Mouse (Mus musculus): ENCODE results near the gene Smchd1.
A peak's percentile ranks its signal among the peaks of the same experiment; 100 is the strongest.
"Not testable (repeated sequence)": the region's sequence is repeated elsewhere in the genome, so short reads cannot be mapped to it uniquely, and the experiment has no call there.

Smchd1 gene

DNA sequence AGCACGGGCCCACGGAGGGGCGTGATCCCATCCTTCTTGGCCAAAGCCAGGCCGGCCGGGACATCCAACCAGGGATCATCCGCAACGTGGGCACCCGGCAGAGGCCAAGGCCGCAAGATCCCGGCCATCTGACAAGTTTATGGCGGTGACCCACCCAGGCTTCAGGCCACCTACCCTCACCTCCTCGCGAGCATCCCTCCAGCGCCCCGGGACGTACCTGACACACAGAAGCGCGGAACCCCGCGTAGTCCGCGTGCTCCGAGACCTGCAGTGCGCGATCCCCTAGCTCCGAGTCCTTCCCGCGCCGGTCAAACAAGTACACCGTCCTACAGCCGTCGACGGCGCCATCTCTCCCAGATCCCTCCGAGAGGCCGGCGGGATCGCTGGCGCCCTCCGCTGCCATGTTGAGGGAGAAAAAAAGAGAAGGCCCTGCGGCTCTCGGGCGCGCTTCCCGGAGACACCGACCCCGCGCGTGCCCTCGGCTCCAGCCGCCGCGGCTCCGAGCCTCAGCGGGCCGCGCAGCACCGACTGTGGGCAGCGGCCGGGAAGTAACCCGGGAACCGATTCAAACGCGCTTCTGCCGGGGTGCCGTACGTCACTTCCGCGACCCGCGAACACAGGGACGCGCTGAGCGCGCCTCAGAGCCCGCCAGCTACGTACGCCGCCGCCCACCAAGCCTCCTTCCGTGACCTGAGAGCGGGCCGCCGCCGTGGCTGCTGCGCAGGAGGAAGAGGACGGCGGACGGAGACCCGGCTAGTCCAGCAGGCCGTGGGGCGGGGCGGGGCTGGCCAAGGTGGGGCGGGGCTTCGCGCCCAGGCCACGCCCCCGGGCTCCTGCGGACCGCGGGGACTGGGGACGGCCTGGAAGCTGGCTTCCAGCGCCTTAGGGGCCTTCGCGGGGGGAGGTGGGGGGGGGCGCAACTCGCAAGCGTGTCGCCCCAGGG is at the start of gene Smchd1:
Gene Smchd1, minus strand, starts transcription at position 582 of the 943 bp plus-strand sequence.
- DNase-seq (ENCODE audit: low read depth, low spot score): peak; percentile 96

GRCm38 (mm10) chr17:71510297-71510696 is 35.2 kb upstream of the Smchd1 start:
- no peak for DNase-seq (ENCODE audit: low read depth, low spot score)

- DNase-seq (ENCODE audit: low read depth, low spot score): no peak
These were observed 31.7 kb upstream of the Smchd1 start for GRCm38 (mm10) chr17:71506832-71507231.

DNA sequence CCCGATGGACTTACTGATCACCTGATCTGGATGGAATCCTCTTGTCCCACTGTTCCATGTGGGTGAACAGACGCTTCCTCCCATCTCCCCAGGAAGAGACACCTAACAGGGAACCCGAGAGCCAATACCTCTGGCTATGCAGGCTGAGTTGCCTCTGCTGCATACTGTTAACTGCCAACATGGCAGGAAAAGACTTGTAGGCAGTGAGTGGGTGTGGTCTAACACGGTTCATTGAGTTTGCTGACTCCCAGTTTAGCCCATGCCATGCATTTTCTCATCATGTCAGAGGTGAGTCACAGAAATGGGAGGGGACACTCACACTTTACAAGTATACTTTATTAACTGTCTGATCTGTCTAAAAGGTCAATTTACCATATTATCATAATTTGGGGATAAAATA is 20.6 kb upstream of the Smchd1 start:
- DNase-seq (ENCODE audit: low read depth, low spot score): no peak

GRCm38 (mm10) chr17:71491332-71491686 is 16.2 kb upstream of the Smchd1 start:
- no peak for DNase-seq (ENCODE audit: low read depth, low spot score)

DNA sequence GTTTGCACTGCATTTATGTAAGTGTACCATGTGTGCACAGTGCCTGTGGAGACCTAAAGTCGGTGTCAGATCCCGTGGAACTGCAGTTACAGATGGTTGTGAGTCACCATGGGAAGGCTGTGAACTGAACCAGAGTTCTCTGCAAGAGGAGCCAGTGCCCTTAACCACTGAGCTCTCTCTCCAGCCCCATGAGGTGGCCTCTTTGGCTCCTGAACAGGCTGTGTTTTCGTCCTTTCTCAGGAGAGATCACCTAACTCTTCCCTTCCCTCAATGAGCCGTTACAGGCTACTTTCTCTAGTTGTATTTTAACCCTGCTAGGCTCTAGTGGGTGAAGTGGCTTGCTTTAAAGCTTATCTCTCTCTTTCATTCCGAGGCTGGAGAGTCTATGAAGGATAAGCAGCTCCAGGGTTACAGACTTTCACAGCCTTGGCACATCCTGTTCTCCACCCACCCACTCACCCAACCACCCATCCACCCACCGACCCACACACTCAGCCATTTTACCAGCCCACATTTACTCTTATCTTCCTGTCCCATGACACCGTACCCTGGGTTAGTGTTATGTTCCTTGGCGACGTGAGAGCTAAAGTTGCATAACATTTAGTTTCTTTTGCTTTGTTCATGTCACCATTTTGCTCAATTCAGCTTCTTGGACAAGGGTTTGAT is 15.7 kb upstream of the Smchd1 start:
- peak; percentile 85 for DNase-seq (ENCODE audit: low read depth, low spot score)

- DNase-seq (ENCODE audit: low read depth, low spot score): peak; percentile 30
These were observed 14.7 kb upstream of the Smchd1 start for GRCm38 (mm10) chr17:71489703-71490461.

DNA sequence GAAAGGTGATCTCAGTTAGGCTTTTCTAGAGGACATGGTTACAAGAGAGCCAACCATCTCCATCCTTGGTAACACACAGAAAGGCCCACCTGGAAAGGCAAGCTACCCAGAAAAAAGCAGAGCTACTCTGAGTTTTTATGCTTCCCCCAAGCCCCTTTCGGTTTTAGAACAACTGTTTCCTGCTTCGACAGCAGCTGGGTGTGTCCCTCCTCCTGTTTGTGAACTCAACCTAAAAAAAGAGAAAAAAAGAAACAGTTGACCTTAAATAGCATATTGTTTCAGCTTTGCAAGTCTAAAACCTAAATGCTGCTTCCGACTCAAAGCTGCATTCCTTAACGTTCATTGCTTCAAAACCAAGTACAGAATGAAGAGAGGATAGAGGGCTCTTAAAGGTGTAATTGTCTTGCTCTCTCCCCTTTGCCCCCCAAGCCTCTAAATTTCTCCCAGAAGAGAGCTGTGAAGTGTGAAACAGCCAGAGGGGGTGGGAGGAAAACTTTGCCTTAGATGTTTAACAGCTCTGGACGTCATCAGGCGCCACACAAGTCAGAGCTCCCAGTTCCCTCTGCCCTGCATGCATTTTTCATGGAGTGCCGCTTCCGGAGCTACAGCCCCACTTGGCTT is 11.2 kb upstream of the Smchd1 start:
- peak; percentile 86 for DNase-seq (ENCODE audit: low read depth, low spot score)

- DNase-seq (ENCODE audit: low read depth, low spot score): peak; percentile 87
These were observed 10.7 kb upstream of the Smchd1 start for GRCm38 (mm10) chr17:71485791-71486230.

- peak; percentile 25 for DNase-seq (ENCODE audit: low read depth, low spot score)
These were observed 9.6 kb upstream of the Smchd1 start for GRCm38 (mm10) chr17:71484711-71485110.

DNA sequence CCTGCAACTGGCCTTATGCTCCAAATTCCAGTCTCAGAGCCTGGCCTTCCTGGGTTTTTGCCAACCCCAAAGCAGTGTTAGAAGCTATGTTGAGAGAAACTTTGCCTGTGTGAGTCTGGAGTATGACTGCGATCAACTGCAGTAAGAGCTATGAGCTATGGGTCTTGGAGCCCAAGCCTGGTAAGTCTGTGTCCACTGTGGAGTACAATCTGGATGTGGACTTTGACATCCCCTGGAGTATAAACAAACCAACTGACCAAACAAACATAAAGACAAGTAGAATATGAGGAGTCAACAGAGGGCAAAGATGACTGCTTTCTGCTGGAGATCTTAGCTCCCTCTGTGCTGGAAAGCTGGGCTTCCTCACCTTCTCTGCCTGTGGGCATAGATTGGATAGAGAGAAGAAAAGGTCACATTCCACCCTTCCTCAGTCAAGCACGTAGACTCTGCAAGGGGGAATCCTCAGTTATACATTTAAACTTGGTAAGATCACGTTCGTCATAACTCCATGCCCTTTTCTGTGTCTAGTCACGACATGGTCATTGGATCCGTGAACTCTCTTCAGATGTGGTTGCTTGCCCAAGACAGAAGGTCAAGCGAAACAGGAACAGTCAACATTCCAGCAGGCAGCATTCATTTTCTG is 8.4 kb upstream of the Smchd1 start:
- no peak for DNase-seq (ENCODE audit: low read depth, low spot score)

DNA sequence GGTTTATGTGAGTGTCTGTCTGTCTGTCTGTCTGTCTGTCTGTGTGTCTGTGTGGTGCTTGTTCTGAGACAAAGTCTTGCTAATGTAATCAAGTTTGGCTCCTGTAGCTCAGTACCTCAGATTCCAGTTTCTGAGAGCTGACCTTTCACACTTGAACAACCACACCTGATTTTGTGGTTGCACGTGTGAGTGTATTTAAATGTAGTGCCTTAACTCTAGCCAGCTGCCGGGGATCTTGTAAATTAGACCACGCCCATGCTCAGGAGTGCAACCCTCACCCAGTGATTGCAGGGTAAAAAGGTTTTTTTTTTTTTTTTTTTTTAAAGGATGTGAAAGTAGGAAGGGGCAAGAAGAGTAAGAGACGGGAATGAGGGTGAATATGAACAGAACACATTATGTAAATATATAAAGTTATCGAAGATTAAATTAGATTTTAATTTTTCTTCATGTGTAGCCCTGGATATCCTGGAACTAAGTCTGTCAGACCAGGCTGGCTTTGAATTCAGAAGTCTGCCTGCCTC is 4.3 kb upstream of the Smchd1 start:
- peak; percentile 68 for DNase-seq (ENCODE audit: low read depth, low spot score)

DNA sequence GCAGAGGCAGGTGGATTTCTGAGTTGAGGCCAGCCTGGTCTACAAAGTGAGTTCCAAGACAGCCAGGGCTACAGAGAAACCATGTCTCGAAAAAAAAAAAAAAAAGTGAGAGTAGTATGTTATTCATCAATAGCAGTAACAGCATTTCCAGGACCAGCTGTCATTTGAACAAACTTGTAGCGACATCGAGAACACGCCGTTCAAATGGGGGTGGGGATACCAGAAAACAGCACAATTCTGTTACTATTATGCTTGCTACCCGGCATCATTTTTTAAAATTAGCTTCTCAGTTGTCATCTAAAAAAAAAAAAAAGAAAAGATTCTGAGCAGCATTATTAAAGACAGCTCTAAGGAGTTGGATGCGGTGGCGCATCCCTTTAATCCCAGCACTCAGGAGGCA is 2.3 kb upstream of the Smchd1 start:
- DNase-seq (ENCODE audit: low read depth, low spot score): no peak

DNA sequence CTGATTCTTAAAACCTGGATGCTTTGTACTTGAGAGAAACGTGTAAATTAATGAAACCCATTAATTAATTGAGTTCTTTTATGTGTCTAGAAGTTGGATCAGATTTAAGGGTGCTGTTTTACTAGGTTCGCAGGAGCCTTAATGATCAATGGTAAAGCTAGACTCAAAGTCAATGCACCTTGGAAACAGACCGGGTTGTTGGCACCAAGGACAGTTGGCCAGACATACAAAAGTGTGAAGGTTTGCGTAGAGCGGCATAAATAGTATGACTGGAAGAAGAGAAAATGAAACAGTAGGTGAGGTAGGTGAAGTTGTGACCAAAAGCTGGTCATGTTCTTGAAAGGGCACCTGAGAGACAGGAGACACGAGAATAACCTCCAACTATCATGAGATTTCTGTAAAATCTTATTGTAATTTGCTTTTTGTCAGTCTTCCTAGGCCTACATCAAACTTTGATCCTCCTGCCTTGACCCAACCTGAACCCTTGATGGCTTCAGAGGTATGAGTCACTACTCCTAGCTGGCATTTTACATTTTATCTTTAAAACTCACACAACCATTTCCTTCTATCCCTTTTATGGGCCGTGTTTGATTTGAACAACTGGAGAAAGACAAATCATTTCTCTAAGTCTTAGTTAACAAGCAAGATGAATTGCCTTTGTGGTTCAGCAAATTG is 1.3 kb upstream of the Smchd1 start:
- DNase-seq (ENCODE audit: low read depth, low spot score): no peak

GRCm38 (mm10) chr17:71475705-71476089 is 554 bp upstream of the Smchd1 start:
- DNase-seq (ENCODE audit: low read depth, low spot score): peak; percentile 81

DNA sequence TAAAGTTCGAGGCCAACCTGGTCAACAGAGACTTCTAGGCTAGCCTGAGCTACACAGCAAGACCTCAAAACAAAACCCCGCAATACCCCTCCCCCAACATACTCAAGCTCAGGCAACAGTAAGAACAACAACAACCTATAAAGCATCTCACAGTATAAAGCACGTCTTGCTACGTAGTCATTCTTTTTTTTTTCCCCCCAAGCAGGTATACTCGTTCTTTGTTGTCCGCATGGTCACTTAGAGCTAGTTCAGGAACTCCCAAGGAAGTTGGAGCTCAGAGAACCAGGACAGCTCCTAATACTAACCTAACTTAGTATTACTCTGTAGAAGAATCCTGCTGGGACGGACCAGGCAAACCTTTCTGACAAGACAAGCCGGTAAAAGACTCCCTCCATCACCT is 1.0 kb downstream of the Smchd1 start:
- DNase-seq (ENCODE audit: low read depth, low spot score): peak; percentile 48

GRCm38 (mm10) chr17:71471261-71471660 is 3.9 kb downstream of the Smchd1 start:
- DNase-seq (ENCODE audit: low read depth, low spot score): no peak

GRCm38 (mm10) chr17:71460312-71460711 is 14.8 kb downstream of the Smchd1 start:
- DNase-seq (ENCODE audit: low read depth, low spot score): no peak

GRCm38 (mm10) chr17:71459818-71460217 is 15.3 kb downstream of the Smchd1 start, which contains the start of gene Gm4707:
Gm4707 (minus strand) TSS chr17:71459918.
- no peak for DNase-seq (ENCODE audit: low read depth, low spot score)

DNA sequence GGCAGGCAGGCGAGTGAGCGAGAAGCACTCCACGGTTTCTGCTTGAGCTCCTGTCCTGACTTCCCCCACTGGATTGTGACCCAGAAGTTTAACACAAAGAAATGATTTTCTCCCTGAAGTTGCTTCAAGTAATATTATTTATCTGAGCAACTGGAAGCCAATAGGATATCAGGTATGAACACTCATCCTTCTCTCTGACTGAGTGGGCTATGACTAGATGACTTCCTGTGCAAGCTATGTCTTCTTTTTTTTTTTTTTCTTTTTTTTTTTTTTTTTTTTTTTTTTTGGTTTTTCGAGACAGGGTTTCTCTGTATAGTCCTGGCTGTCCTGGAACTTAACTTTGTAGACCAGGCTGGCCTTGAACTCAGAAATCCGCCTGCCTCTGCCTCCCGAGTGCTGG is 17.8 kb downstream of the Smchd1 start:
- not testable (repeated sequence) for DNase-seq (ENCODE audit: low read depth, low spot score)
